Mouse (Mus musculus) telencephalon, adult 2 months (tissue): ENCODE data around the gene Rnf207.

Experiments
- DNase-seq: peaks from one replicate; pipeline ENCODE4 v3.0.0-alpha.2; 2011; ENCODE audit warnings: low read depth, low spot score

The Rnf207 gene

DNA sequence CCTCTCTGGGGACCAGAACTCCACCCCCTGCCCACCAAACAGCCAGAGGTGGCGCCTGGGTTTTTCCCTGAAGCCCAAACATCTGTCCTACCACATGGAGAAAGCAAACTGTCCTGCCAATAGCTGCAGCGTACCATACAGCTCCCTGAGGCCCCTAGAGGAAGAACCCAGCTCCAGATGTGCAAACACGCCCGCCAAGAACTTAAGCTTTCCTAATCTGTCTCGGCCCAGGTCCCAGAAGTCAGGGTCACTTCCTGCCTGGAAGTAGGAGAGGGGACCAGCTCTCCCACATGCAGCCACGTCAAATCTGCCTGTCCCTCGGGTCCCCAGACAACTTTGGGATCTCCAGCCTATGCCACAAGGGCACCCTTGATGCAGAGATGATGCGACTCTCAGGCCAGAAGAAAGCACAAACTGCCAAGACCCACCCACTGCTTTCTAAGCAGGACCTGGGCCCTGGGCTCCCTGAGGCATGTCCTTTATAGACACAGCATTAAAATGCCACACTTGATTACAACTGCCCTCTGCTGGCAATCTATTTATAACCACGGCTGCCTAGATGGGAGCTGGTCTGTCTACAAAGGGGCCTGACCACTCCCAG, 46.2 kb downstream of the Rnf207 start:
- DNase-seq: no peak

DNA sequence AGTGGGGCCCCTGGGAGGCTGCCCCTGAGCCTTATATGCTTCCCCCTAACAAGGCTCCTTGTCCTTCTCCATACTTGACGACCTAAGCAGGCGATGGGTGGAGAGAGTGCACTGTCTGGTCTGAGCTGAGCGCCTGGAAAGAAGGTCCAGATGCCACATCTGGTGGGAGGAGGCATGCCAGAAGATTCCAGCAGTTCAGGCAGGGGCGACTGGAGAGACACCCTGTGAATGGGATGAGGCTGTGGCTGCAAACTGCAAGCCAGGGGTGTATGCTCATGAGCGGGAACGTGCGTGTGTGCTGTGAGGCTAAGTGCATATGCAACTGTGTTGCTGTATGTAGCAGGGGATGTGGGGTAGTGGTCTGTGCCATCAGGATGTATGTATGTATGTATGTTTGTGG, 46.8 kb downstream of the Rnf207 start:
- DNase-seq: no peak

- no peak for DNase-seq
These were observed 47.5 kb downstream of the Rnf207 start for GRCm38 (mm10) chr4:152271334-152271733.

DNA sequence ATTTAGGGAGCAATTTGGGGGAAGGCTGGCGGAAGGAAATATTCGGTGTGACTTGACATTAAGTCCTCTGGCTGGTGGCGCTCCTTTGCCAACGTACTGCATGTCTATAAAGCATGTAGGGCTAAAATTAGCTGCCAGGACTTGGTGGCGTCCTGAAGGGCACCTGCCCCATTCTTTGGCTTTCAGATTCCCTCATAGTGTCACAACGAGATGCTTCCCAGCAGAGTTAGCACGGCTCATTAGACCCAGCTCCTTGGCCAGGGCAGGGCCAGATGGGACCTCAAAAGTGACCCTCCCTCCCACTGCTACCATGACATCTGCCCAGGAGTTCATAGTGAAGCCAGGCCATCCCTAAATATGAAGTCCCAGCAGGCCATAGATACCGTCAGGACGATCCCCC, 48.2 kb downstream of the Rnf207 start:
- no peak for DNase-seq

DNA sequence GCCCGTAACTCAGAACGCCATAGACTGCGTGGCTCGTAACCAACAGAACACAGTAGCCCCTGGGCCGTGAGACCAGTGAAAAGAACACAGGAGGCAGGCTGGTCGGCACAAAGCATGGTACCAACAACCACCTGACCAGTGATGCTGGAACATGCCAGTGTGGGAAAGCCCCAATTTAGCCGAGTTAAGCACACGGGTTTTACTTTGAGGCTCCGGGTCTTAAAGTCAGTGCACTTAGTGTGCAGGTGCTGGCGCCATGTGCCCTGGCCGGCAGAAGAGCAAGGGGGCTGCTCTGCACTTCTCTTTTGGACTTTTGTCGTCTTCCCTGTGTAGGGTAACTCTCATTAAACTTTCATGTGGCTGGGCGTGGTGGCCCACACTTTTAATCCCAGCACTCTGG, 48.8 kb downstream of the Rnf207 start:
- DNase-seq: no peak

DNA sequence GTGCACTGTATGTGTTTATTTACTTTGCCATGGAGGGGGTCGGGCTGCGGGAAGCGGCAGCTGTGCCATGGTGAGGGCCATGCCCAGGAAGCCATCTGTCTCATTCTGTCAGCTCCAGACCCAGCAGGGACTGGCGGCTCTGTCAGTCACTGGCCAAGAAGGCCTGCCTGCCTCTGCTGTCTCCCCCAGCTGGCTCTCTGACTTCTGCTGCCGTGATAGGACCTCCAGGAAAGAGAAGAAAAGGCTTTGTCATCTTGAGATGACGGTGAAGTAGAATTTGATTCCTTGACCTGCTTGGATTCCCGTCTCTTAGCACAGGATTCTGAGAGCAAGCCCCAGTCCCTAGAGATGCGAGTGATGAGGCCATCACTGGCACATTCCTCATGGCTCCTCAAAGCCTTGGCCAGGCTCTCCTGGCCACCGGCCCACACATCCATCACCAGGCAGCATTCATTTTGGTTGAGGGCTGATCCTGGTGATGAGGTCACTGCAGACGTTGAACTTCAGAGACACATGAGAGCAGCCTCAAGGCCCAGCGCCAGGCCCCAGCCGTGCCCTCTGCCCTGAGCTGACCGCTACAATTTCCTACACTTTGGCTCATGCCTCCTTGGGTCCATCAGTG, 50.9 kb downstream of the Rnf207 start:
- DNase-seq: no peak

DNA sequence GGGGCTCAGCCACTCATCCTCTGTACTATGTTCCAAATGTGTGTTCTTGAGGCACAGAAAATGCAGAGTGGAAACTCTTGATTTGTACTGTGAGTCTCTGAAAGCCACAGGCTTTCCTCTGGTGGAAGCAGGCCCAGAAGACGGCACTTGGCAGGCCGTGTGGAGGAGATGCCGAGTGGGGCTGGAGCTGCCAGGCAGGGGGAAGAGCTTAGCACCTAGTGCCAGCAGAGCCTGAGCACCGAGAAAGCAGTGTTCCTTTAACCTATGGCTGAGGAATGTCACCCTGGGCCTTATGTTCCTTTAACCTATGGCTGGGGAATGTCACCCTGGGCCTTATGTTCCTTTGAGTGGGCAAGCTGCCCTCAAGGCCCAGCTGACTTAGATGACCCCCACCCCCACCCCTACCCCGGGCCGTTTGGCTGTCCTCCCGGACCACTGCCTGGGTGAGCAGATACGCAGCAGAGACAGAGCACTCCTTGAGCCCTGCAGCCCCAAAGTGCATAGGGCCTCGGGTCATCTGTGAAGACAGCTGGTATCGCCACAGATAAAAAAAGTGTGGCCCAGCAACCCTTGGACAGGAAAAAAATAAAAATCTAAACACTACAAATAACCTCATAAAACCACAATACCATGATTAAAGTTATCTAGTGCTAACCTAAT, 52.4 kb downstream of the Rnf207 start:
- DNase-seq: no peak

DNA sequence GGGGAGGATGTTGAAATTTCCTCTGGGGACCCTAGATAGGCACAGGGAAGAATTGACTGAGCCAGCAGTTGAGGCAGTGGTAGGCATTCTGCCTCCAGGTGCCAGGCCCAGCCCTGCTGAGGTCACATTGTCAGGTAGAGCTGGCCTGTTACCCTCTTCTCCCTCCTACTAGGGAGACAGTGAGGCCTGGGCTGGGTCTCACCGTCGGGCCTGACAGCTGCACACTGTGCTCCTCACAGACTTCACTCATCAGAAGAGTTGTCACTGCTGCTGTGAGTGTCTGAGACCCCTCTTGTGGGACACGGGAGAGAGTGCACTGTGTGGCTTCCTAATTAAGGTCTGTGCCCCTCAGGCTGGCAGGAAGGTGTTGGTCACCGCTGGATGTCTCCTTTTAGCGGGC, 53.0 kb downstream of the Rnf207 start:
- no peak for DNase-seq

GRCm38 (mm10) chr4:152264867-152265568, 53.8 kb downstream of the Rnf207 start:
- DNase-seq: no peak

DNA sequence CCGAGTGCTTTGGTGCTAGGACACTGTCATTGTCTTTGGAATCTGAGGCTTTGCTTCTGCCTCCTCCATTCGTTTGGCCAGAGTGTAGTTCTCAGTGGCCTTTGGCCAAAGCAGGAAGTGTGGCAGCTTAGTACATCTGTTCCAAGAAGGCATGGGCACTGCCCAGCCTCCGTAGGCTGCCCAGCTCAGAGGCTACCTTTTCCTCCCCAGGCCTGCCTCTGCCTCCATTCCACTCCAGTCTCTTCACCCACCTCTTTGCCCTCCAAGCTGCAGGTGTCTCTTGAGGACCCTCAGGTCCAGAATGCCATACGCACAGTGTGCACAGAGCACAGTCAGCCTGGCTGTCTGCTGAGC, 54.6 kb downstream of the Rnf207 start:
- no peak for DNase-seq

GRCm38 (mm10) chr4:152263512-152264176, 55.1 kb downstream of the Rnf207 start:
- DNase-seq: no peak

DNA sequence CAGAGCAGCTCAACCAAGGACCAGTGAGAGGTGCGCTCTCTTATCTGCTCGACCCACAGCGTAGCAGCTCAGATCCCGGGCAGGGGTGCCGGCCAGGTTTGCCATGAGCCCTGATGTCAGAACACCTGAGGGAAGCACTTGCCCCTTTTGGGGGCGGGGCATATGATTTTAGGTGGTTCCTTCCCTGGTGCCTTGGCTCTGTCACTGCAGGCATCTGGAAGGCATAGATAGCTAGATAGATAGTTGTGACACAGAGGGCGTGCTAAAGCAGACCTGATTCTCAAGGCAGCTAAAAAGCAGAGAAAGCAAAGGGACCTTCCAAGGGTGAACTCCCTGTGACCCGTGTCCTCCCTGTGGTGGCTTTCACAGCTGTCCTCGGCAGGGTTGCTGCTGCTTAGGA, 55.7 kb downstream of the Rnf207 start:
- no peak for DNase-seq

GRCm38 (mm10) chr4:152262187-152262586, 56.6 kb downstream of the Rnf207 start:
- no peak for DNase-seq

DNA sequence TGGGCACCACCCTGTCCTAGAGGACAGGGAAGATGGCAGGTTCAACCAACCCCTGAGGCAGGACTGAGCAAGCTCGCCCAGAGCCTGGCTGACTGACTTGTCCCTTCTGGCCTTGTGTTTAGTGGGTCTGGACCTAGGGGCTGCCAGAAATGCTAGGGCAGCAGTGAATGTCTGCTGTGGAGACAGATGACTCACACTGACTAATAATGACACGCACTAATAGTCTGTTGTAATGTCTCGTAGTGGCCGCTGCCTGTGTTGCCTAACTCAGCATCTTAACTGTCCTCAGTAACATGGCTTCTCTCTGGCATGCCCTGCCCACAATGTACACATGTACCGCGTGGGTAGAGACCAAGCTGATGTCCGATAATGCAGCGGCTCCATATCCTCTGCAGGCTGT, 58.3 kb downstream of the Rnf207 start:
- DNase-seq: no peak

DNA sequence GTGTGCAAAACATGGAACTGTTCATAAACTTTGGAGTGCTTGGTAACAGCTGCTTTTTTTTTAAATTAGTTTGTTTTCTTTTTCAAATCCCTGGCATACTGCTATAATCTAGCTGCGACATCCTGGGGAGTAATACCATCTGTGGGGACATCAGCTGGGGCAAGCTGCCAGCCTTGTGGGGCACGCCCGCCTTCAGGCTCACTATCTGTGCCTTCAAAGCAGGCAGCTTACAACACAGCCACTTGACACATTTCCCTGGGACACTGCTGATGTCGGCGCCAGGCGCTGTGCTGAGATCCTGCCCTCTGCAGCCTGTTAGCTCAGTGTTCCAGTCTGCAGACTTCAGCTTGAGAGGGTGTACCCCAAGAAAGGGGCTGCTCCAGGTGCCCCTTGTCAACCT, 61.7 kb downstream of the Rnf207 start:
- DNase-seq: peak; percentile 73
